Mouse (Mus musculus): Measurements from ENCODE around the gene Dusp18. TPM values are rescaled to one million over a fixed set of nuclear protein-coding genes. Genes with fewer than 3 reads are reported as not detected.
A peak's percentile ranks its signal among the peaks of the same experiment; 100 is the strongest.

Gene Dusp18
- total and polyA plus RNA-seq, 3 experiments = 29.1 to 47.8 (median 32.6) TPM

GRCm38 (mm10) chr11:3895458-3895857 is 418 bp downstream of the Dusp18 start:
- peak overlapping the region; percentile 61 for H3K9ac ChIP-seq (ENCODE audit: low read depth, low read length)
- H3K4me3 ChIP-seq = peak overlapping the region; percentile 67
- H3K36me3 ChIP-seq (ENCODE audit: control insufficient read depth, insufficient read depth, low read length) = no peaks in the 10 kb centered on the region
- peaks cover 2% of the 10 kb centered on the region for H3K4me1 ChIP-seq (ENCODE audit: control insufficient read depth, insufficient read depth, low read length)
- H3K27me3 ChIP-seq (ENCODE audit: control insufficient read depth, insufficient read depth, low read length) = no peaks in the 10 kb centered on the region
- TF ChIP-seq CTCF (IDR thresholded peaks at IDR 0.05) (no peak), POLR2A (IDR thresholded peaks at IDR 0.05; ENCODE audit: insufficient read depth, low read depth, low read length) (no peak), EP300 (IDR thresholded peaks at IDR 0.05; ENCODE audit: insufficient read depth, low read depth, low read length) (no peak)
- intact Hi-C loops (cut with DNase I) = loop anchor here (2.0 kb wide), 1 partner anchor 17 kb away; no protein-coding TSS in a partner anchor
- 2% methylated on average over 10 of the region's 10 CpGs for WGBS
- no peak for DNase-seq
- peak overlapping the region; percentile 78 for H3K27ac ChIP-seq
- no peaks in the 10 kb centered on the region for H3K79me2 ChIP-seq (replicated peaks; ENCODE audit: control insufficient read depth, insufficient read depth, low read length)

GRCm38 (mm10) chr11:3895933-3896332 is 893 bp downstream of the Dusp18 start:
- Histone ChIP-seq H3K79me2 (replicated peaks; ENCODE audit: control insufficient read depth, insufficient read depth, low read length) (no peaks in the 10 kb centered on the region), H3K36me3 (ENCODE audit: control insufficient read depth, insufficient read depth, low read length) (no peaks in the 10 kb centered on the region), H3K9ac (ENCODE audit: low read depth, low read length) (no peak overlapping the region), H3K4me1 (ENCODE audit: control insufficient read depth, insufficient read depth, low read length) (peaks cover 2% of the 10 kb centered on the region), H3K4me3 (no peak overlapping the region), H3K27me3 (ENCODE audit: control insufficient read depth, insufficient read depth, low read length) (no peaks in the 10 kb centered on the region), H3K27ac (peak overlapping the region; percentile 78)
- no peak for TF ChIP-seq POLR2A (IDR thresholded peaks at IDR 0.05; ENCODE audit: insufficient read depth, low read depth, low read length)
- WGBS = 67% methylated on average over 1 of the region's 1 CpGs
- no peak for DNase-seq
- intact Hi-C loops (cut with DNase I) = loop anchor here (2.0 kb wide), 1 partner anchor 17 kb away; no protein-coding TSS in a partner anchor

- H3K4me3 ChIP-seq = no peak overlapping the region
- TF ChIP-seq POLR2A (IDR thresholded peaks at IDR 0.05; ENCODE audit: insufficient read depth, low read depth, low read length) = no peak
- no peak for TF ChIP-seq EP300 (IDR thresholded peaks at IDR 0.05; ENCODE audit: insufficient read depth, low read depth, low read length)
- no peak for TF ChIP-seq CTCF (IDR thresholded peaks at IDR 0.05)
- H3K9ac ChIP-seq (ENCODE audit: low read depth, low read length) = no peak overlapping the region
- H3K79me2 ChIP-seq (replicated peaks; ENCODE audit: control insufficient read depth, insufficient read depth, low read length) = no peaks in the 10 kb centered on the region
- DNase-seq = no peak
- intact Hi-C loops (cut with DNase I) = no loop called here
- 62% methylated on average over 6 of the region's 6 CpGs for WGBS
- no peaks in the 10 kb centered on the region for H3K27me3 ChIP-seq (ENCODE audit: control insufficient read depth, insufficient read depth, low read length)
- peaks cover 1% of the 10 kb centered on the region; the same call in 1 of the 2 replicates for H3K4me1 ChIP-seq (ENCODE audit: control insufficient read depth, insufficient read depth, low read length)
- no peaks in the 10 kb centered on the region for H3K36me3 ChIP-seq (ENCODE audit: control insufficient read depth, insufficient read depth, low read length)
- no peak overlapping the region for H3K27ac ChIP-seq
Observed at GRCm38 (mm10) chr11:3900296-3900695, 5.3 kb downstream of the Dusp18 start.

GRCm38 (mm10) chr11:3902516-3902915 is 7.5 kb downstream of the Dusp18 start:
- H3K9ac ChIP-seq (ENCODE audit: low read depth, low read length) = no peak overlapping the region
- DNase-seq = no peak
- H3K36me3 ChIP-seq (ENCODE audit: control insufficient read depth, insufficient read depth, low read length) = no peaks in the 10 kb centered on the region
- peak overlapping the region; percentile 28 for H3K27ac ChIP-seq
- intact Hi-C loops (cut with DNase I) = no loop called here
- no peaks in the 10 kb centered on the region for H3K79me2 ChIP-seq (replicated peaks; ENCODE audit: control insufficient read depth, insufficient read depth, low read length)
- WGBS = 89% methylated on average over 3 of the region's 3 CpGs
- no peaks in the 10 kb centered on the region for H3K27me3 ChIP-seq (ENCODE audit: control insufficient read depth, insufficient read depth, low read length)
- H3K4me1 ChIP-seq (ENCODE audit: control insufficient read depth, insufficient read depth, low read length) = peaks cover 1% of the 10 kb centered on the region; the same call in 1 of the 2 replicates
- TF ChIP-seq CTCF (IDR thresholded peaks at IDR 0.05) = no peak
- no peak for TF ChIP-seq EP300 (IDR thresholded peaks at IDR 0.05; ENCODE audit: insufficient read depth, low read depth, low read length)
- no peak for TF ChIP-seq POLR2A (IDR thresholded peaks at IDR 0.05; ENCODE audit: insufficient read depth, low read depth, low read length)
- H3K4me3 ChIP-seq = no peak overlapping the region

GRCm38 (mm10) chr11:3903046-3903445 is 8.0 kb downstream of the Dusp18 start:
- 32% methylated on average over 5 of the region's 5 CpGs for WGBS
- Histone ChIP-seq H3K4me1 (ENCODE audit: control insufficient read depth, insufficient read depth, low read length) (peaks cover 1% of the 10 kb centered on the region; the same call in 1 of the 2 replicates), H3K9ac (ENCODE audit: low read depth, low read length) (no peak overlapping the region), H3K36me3 (ENCODE audit: control insufficient read depth, insufficient read depth, low read length) (no peaks in the 10 kb centered on the region), H3K27me3 (ENCODE audit: control insufficient read depth, insufficient read depth, low read length) (no peaks in the 10 kb centered on the region), H3K4me3 (no peak overlapping the region), H3K27ac (peak overlapping the region; percentile 28), H3K79me2 (replicated peaks; ENCODE audit: control insufficient read depth, insufficient read depth, low read length) (no peaks in the 10 kb centered on the region)
- DNase-seq = peak; percentile 69 to 84
- TF ChIP-seq CTCF (IDR thresholded peaks at IDR 0.05) (no peak), EP300 (IDR thresholded peaks at IDR 0.05; ENCODE audit: insufficient read depth, low read depth, low read length) (peak; percentile 31; the same call in 1 of the 2 replicates), POLR2A (IDR thresholded peaks at IDR 0.05; ENCODE audit: insufficient read depth, low read depth, low read length) (0 out of 2 replicates have a peak, but pooled peaks have one; percentile 13)
- intact Hi-C loops (cut with DNase I) = no loop called here

GRCm38 (mm10) chr11:3904673-3905072 is 9.6 kb downstream of the Dusp18 start:
- Histone ChIP-seq H3K36me3 (ENCODE audit: control insufficient read depth, insufficient read depth, low read length) (no peaks in the 10 kb centered on the region), H3K9ac (ENCODE audit: low read depth, low read length) (no peak overlapping the region), H3K27ac (no peak overlapping the region), H3K4me1 (ENCODE audit: control insufficient read depth, insufficient read depth, low read length) (peaks cover 1% of the 10 kb centered on the region; the same call in 1 of the 2 replicates), H3K4me3 (no peak overlapping the region), H3K79me2 (replicated peaks; ENCODE audit: control insufficient read depth, insufficient read depth, low read length) (no peaks in the 10 kb centered on the region; the same call in 1 of the 2 replicates), H3K27me3 (ENCODE audit: control insufficient read depth, insufficient read depth, low read length) (no peaks in the 10 kb centered on the region)
- no peak for DNase-seq
- TF ChIP-seq CTCF (IDR thresholded peaks at IDR 0.05) (no peak), POLR2A (IDR thresholded peaks at IDR 0.05; ENCODE audit: insufficient read depth, low read depth, low read length) (no peak), EP300 (IDR thresholded peaks at IDR 0.05; ENCODE audit: insufficient read depth, low read depth, low read length) (no peak)
- intact Hi-C loops (cut with DNase I) = no loop called here
- 86% methylated on average over 6 of the region's 6 CpGs for WGBS

Data from heart, adult 2 months (tissue).